Mouse (Mus musculus) midbrain, embryonic 13.5 days (tissue): ENCODE measurements around the gene Zfp30. TPM values are rescaled to one million over a fixed set of nuclear protein-coding genes. Genes with fewer than 3 reads are reported as not detected.

Source experiments
- ATAC-seq: fragments of 200-750 bp; cut with Nextera tagmentation; 2 replicates; pipeline ENCODE4 v1.8.0; 2017; ENCODE audit warnings: mild to moderate bottlenecking, moderate TSS enrichment, moderate library complexity
- H3K27ac ChIP-seq: fragments of 300-500 bp; sonication (generic); 2 replicates; pipeline ENCODE4 v1.5.1; 2015; ENCODE audit warnings: inconsistent platforms, mild to moderate bottlenecking, moderate library complexity
- H3K27me3 ChIP-seq: fragments of 300-500 bp; sonication (generic); 2 replicates; pipeline ENCODE4 v1.6.1; 2015; ENCODE audit warnings: mild to moderate bottlenecking, inconsistent platforms
- H3K36me3 ChIP-seq: fragments of 300-500 bp; sonication (generic); 2 replicates; pipeline ENCODE4 v1.6.1; 2015; ENCODE audit warnings: mild to moderate bottlenecking, inconsistent platforms
- H3K4me1 ChIP-seq: fragments of 300-500 bp; sonication (generic); replicated peaks from 2 replicates; pipeline ENCODE4 v1.6.1; 2015; ENCODE audit warnings: inconsistent platforms
- H3K4me2 ChIP-seq: fragments of 300-500 bp; sonication (generic); replicated peaks from 2 replicates; pipeline ENCODE4 v1.6.1; 2015; ENCODE audit warnings: moderate library complexity, mild to moderate bottlenecking, inconsistent platforms
- H3K4me3 ChIP-seq: fragments of 300-500 bp; sonication (generic); replicated peaks from 2 replicates; pipeline ENCODE4 v1.5.1; 2015; ENCODE audit warnings: mild to moderate bottlenecking, inconsistent platforms
- H3K9ac ChIP-seq: fragments of 300-500 bp; sonication (generic); replicated peaks from 2 replicates; pipeline ENCODE4 v1.6.1; 2015; ENCODE audit warnings: mild to moderate bottlenecking, inconsistent platforms
- H3K9me3 ChIP-seq: fragments of 300-500 bp; sonication (generic); 2 replicates; pipeline ENCODE4 v1.6.1; 2016; ENCODE audit warnings: mild to moderate bottlenecking, inconsistent platforms
- WGBS: fragments of 180-500 bp; shearing (Covaris S2); methylation state at CpG from one replicate; pipeline ENCODE4 v1.1.7; 2015; 5-methylcytosine and 5-hydroxymethylcytosine counted together
- polyA plus RNA-seq: library from polyadenylated mRNA; unstranded; fragments of >200 nt; fragmentation: Nextera tagmentation; extraction: Ambion mirVana; gene quantifications from 2 replicates; pipeline ENCODE4 v1.2.1, GENCODE M21; 2015

Gene Zfp30
- polyA plus RNA-seq, 1 experiment from 2014 or later = 14.9 TPM

GRCm38 (mm10) chr7:29785888-29786287 lies 2.1 kb downstream of the Zfp30 start:
- Histone ChIP-seq H3K4me2 (peak overlapping the region; percentile 75), H3K9me3 (no peaks in the 10 kb centered on the region), H3K27ac (no peak overlapping the region), H3K4me3 (peak overlapping the region; percentile 74), H3K4me1 (peaks cover 28% of the 10 kb centered on the region), H3K27me3 (no peaks in the 10 kb centered on the region), H3K9ac (peak overlapping the region; percentile 84), H3K36me3 (peaks cover 36% of the 10 kb centered on the region)
- no peak for ATAC-seq
- WGBS = 79% methylated on average over 5 of the region's 5 CpGs

DNA sequence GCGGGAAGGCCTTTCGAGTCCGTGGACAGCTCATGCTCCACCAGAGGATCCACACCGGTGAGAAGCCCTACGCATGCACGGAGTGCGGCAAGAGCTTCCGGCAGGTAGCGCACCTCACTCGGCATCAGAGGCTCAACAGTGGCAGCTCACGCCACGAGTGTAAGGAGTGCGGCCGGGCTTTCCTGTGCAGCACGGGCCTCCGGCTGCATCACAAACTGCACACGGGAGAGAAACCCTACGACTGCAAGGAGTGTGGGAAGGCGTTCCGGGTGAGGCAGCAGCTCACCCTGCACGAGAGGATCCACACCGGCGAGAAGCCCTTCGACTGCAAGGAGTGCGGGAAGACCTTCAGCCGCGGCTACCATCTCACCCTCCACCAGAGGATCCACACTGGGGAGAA lies 9.1 kb downstream of the Zfp30 start:
- ATAC-seq = no peak
- Histone ChIP-seq H3K9me3 (no peaks in the 10 kb centered on the region), H3K4me3 (no peak overlapping the region), H3K4me2 (no peak overlapping the region), H3K27ac (no peak overlapping the region), H3K9ac (no peak overlapping the region), H3K4me1 (no peaks in the 10 kb centered on the region), H3K36me3 (peaks cover 78% of the 10 kb centered on the region), H3K27me3 (peaks cover 17% of the 10 kb centered on the region; the same call in 1 of the 2 replicates)
- WGBS = 32% methylated on average over 27 of the region's 27 CpGs

DNA sequence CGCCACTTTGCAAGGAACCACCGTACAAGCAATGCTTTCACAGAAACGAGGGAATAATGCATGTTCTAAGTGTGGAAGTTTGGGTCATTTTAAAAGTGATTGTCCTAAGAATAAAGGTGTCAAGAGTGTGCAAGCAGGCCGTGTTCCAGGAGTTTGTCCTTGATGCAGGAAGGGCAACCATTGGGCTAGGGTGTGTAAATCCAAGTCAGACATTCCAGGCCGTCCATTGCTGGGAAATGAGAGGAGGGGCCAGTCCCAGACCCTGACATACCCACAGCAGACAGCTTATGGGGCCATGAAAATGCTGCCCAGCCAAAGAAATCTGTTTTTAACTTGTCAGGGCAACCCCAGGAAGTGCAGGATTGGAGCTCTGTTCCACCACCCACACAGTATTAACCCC lies 23.2 kb downstream of the Zfp30 start:
- Histone ChIP-seq H3K27me3 (no peaks in the 10 kb centered on the region), H3K4me1 (no peaks in the 10 kb centered on the region), H3K9me3 (0 out of 2 replicates have a peak, but pooled peaks cover 4% of the 10 kb centered on the region), H3K4me3 (no peak overlapping the region), H3K36me3 (peaks cover 9% of the 10 kb centered on the region; the same call in 1 of the 2 replicates), H3K9ac (no peak overlapping the region), H3K27ac (no peak overlapping the region), H3K4me2 (no peak overlapping the region)
- no peak for ATAC-seq
- WGBS = 71% methylated on average over 5 of the region's 5 CpGs

DNA sequence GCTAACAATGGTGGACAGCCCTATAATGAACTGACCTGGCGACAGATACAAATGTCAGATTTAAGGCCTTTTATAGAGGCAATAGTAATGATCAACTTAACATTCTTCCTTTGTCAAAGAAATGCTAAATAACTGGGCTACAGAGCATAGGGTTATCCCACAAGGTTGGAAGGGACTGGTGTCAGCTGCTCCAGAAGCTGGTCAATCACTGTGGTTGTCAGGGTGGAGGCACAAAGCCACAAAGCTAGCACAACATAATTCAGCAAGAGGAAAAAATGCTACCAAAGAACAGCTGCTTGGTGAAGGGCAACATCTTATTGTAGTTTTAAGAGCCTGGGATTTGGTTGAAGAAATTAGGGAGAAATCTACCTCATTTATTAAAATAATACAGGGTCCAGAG lies 28.4 kb downstream of the Zfp30 start:
- Histone ChIP-seq H3K4me2 (no peak overlapping the region), H3K27me3 (no peaks in the 10 kb centered on the region), H3K9ac (no peak overlapping the region), H3K4me1 (peaks cover 27% of the 10 kb centered on the region), H3K4me3 (no peak overlapping the region), H3K36me3 (peaks cover 9% of the 10 kb centered on the region; the same call in 1 of the 2 replicates), H3K27ac (no peak overlapping the region), H3K9me3 (0 out of 2 replicates have a peak, but pooled peaks cover 4% of the 10 kb centered on the region)
- ATAC-seq = no peak
- 97% methylated on average over 1 of the region's 1 CpGs for WGBS

DNA sequence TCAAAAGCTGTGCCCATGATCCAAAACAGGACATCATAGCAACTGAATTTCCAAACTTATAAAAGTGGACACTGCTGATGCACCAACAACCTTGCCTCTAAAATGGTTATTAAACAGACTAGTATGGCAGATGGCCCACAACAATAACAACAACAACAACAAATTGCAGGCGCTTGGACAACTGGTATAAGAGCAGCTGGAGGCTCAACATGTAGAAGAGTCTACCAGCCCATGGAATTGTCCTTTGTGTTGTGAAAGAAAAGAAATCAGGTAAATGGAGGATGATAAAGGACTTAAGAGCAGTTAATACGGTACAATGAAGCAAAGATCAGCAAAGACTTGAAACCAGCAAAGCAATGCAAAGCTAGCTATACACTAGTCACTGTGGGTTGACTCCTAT lies 30.6 kb downstream of the Zfp30 start:
- WGBS = 91% methylated on average over 2 of the region's 2 CpGs
- Histone ChIP-seq H3K9me3 (0 out of 2 replicates have a peak, but pooled peaks cover 4% of the 10 kb centered on the region), H3K4me2 (peak overlapping the region; percentile 80), H3K4me1 (peaks cover 43% of the 10 kb centered on the region), H3K4me3 (peak overlapping the region; percentile 66), H3K9ac (0 out of 2 replicates have a peak overlapping the region, but pooled peaks have one; percentile 71), H3K27ac (no peak overlapping the region), H3K27me3 (no peaks in the 10 kb centered on the region), H3K36me3 (peaks cover 9% of the 10 kb centered on the region; the same call in 1 of the 2 replicates)
- no peak for ATAC-seq

DNA sequence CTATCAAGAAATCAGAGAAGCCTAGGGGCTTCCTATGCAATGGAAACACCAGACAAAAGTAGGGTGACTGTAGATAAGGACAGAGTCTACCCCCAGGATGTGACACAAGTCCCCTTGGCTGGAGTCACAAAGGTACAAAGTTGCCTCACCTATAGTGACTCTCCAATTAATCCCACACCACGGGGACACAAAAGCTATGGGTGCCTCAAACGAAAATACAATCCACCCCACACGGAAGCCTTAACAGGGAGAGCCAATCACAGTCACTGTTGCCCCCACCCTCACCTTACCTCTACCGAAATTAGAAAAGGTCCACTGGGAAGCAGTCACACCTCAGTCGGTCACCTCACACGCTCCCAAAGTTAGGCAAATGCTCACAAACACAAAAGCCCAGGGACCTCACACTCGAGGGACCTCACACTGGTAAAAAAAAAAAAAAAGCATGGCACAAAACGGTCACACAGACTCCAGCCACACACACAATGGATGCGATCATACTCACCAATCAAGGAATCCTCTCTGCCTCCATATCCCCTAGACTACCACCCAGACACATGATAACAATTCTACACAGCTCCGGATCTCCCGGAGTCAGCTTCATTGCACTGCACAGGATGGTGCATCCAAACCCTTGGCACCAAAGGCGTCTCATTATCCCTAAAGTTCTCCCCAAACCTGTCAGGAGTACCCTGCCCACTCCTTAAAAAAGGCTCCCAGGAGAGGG lies 31.4 kb downstream of the Zfp30 start:
- H3K27ac ChIP-seq = peak overlapping the region; percentile 59
- peak overlapping the region; percentile 80 for H3K4me2 ChIP-seq
- 2% methylated on average over 12 of the region's 12 CpGs for WGBS
- peak; percentile 60 for ATAC-seq
- peaks cover 50% of the 10 kb centered on the region for H3K4me1 ChIP-seq
- H3K4me3 ChIP-seq = peak overlapping the region; percentile 66
- peaks cover 9% of the 10 kb centered on the region; the same call in 1 of the 2 replicates for H3K36me3 ChIP-seq
- 0 out of 2 replicates have a peak, but pooled peaks cover 4% of the 10 kb centered on the region for H3K9me3 ChIP-seq
- H3K9ac ChIP-seq = peak overlapping the region; percentile 71
- no peaks in the 10 kb centered on the region for H3K27me3 ChIP-seq

GRCm38 (mm10) chr7:29815910-29816429 lies 32.2 kb downstream of the Zfp30 start, which contains the start of gene Zfp790:
Gene Zfp790, plus strand, starts transcription at chr7:29816114.
- under 1% methylated on average over 26 of the region's 26 CpGs for WGBS
- no peaks in the 10 kb centered on the region for H3K27me3 ChIP-seq
- H3K4me3 ChIP-seq = peak within 1 kb of the TSS; percentile 66
- peak; percentile 96 for ATAC-seq
- H3K36me3 ChIP-seq = peaks cover 5% of the 10 kb centered on the region; the same call in 1 of the 2 replicates
- H3K4me2 ChIP-seq = peak within 1 kb of the TSS; percentile 80
- peak within 1 kb of the TSS; percentile 75 for H3K9ac ChIP-seq
- H3K9me3 ChIP-seq = 0 out of 2 replicates have a peak, but pooled peaks cover under 1% of the 10 kb centered on the region
- H3K4me1 ChIP-seq = peaks cover 50% of the 10 kb centered on the region
- peak within 1 kb of the TSS; percentile 85 for H3K27ac ChIP-seq

DNA sequence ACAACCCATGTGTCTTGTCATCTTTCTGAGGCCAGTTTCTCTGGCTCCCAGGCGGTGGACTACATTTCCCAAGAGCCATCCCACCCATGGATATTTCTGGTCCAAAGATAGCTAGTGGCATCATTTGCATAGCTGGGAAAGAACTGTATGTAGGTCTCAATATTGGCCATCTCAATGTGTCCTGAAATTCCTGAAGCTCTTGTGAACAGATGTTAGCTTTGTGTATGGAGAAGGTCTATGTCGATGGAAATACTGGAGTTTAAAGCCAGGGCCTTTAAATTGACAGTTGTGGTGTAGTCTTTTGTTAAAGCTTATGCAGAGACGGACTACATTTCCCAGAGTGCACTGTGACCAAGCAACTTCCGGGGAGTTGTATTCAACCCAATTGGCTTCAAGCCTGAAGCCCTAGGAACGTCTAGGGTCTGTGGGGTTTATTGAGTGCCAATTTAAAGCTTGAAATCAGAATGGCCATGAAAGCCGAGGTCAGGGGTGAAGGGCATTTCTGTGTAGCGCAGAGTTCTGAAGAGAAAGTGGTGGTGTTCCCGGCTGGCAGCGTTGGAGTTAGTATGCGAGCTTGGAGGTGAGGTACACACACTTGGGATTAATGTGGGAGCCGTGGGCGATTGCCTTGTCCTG lies 34.9 kb downstream of the Zfp30 start:
- Histone ChIP-seq H3K9ac (peak overlapping the region; percentile 72), H3K27ac (peak overlapping the region; percentile 71), H3K36me3 (peaks cover 22% of the 10 kb centered on the region), H3K9me3 (no peaks in the 10 kb centered on the region), H3K4me1 (peaks cover 50% of the 10 kb centered on the region), H3K4me3 (peak overlapping the region; percentile 56), H3K4me2 (peak overlapping the region; percentile 80), H3K27me3 (no peaks in the 10 kb centered on the region)
- 2% methylated on average over 12 of the region's 12 CpGs for WGBS
- peak; percentile 83 for ATAC-seq

GRCm38 (mm10) chr7:29828001-29828400 lies 44.2 kb downstream of the Zfp30 start:
- peaks cover 87% of the 10 kb centered on the region for H3K36me3 ChIP-seq
- no peak overlapping the region for H3K27ac ChIP-seq
- no peaks in the 10 kb centered on the region for H3K27me3 ChIP-seq
- WGBS = 94% methylated on average over 12 of the region's 12 CpGs
- no peak overlapping the region for H3K4me3 ChIP-seq
- H3K4me2 ChIP-seq = no peak overlapping the region
- no peak overlapping the region for H3K9ac ChIP-seq
- ATAC-seq = no peak
- H3K9me3 ChIP-seq = no peaks in the 10 kb centered on the region
- no peaks in the 10 kb centered on the region for H3K4me1 ChIP-seq

DNA sequence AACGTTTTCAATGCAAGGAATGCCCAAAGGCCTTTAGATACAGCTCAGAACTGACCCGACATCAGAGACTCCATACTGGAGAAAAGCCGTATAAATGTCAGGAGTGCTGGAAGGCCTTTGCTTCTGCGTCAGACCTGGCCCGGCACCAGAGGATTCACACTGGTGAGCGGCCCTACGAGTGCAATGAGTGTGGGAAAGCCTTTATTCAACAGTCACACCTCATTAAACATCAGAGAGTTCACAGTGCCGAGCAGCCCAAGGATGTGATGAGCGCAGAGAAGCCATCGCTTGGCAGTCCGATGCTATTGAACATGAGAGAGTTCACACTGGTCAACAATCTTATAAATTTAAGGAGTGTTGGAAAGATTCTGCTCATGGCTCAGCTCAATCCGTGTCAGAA lies 46.0 kb downstream of the Zfp30 start:
- no peak for ATAC-seq
- H3K36me3 ChIP-seq = peaks cover 86% of the 10 kb centered on the region
- no peaks in the 10 kb centered on the region for H3K9me3 ChIP-seq
- no peaks in the 10 kb centered on the region for H3K4me1 ChIP-seq
- H3K27me3 ChIP-seq = no peaks in the 10 kb centered on the region
- H3K4me2 ChIP-seq = no peak overlapping the region
- 85% methylated on average over 12 of the region's 12 CpGs for WGBS
- H3K9ac ChIP-seq = no peak overlapping the region
- no peak overlapping the region for H3K4me3 ChIP-seq
- no peak overlapping the region for H3K27ac ChIP-seq

DNA sequence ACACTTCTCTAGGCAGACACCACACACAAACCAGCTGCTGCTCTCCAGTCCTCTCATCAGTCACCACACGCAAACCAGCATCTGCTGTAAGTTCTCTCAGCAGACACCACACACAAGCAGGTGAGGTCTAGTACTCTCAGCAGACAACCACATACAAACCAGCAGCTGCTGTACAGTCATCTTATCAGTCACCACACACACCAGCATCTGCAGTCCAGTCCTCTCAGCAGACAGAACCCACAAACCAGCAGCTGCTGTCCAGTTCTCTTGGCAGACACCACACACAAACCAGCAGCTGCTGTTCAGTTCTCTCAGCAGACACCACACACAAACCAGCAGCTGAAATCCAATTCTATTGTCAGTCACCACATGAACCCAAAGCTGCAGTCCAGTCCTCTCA lies 53.0 kb downstream of the Zfp30 start:
- Histone ChIP-seq H3K9ac (no peak overlapping the region), H3K27me3 (no peaks in the 10 kb centered on the region), H3K4me2 (no peak overlapping the region), H3K36me3 (peaks cover 55% of the 10 kb centered on the region), H3K9me3 (no peaks in the 10 kb centered on the region), H3K4me3 (no peak overlapping the region), H3K4me1 (no peaks in the 10 kb centered on the region), H3K27ac (no peak overlapping the region)
- WGBS = 91% methylated on average over 1 of the region's 1 CpGs
- no peak for ATAC-seq

DNA sequence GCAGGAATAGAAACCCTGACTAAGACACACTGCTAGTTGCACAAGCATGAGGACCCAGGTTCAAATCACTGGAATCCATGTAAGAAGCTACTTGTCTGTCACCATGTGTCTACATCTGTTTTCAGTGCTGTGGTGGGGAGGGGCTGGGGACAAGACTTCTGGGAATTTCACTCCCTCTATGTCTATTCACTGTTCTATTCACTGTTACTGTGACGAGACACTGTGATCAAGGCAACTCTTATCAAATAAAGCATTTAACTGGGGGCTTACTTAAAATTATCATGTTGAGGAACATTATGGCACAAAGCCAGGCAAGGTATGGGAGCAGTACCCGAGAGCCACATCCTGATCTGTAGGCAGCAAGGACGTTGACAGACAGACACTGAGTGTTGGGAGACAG lies 55.5 kb downstream of the Zfp30 start:
- ATAC-seq = no peak
- Histone ChIP-seq H3K4me1 (no peaks in the 10 kb centered on the region), H3K4me2 (no peak overlapping the region), H3K27me3 (no peaks in the 10 kb centered on the region), H3K27ac (no peak overlapping the region), H3K36me3 (peaks cover 49% of the 10 kb centered on the region), H3K9ac (no peak overlapping the region), H3K9me3 (no peaks in the 10 kb centered on the region), H3K4me3 (no peak overlapping the region)
- WGBS = 91% methylated on average over 3 of the region's 3 CpGs
